Mouse (Mus musculus): ENCODE data around the gene Eps8l3.

DNA sequence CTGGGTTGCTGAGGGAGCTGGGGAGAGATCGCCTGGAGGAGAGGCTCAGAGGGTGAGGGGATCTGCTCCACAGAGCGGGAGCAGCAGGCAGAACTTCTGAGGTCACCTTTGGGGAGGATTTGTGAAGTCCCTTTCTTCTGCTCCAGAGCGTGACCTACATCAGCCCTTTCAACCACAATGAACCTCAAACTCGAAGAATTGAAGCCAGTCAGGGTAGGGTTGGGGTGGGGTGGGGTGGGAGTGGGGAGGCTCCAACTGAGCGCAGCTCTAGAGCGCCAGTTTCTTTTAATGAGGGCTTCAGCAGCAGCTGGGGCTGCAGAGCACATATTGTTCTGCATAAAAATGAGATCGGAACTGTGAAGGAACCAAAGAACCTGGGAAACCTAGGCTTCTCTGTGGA lies 7.9 kb upstream of the Eps8l3 start:
- no peak for TF ChIP-seq CTCF (IDR thresholded peaks at IDR 0.05; ENCODE audit: borderline replicate concordance, extremely low read depth, insufficient read depth, insufficient read length)
- no peak for TF ChIP-seq POLR2A (IDR thresholded peaks at IDR 0.05; ENCODE audit: borderline replicate concordance, extremely low read depth, insufficient read depth, insufficient read length, poor library complexity, severe bottlenecking)
